Mouse (Mus musculus): ENCODE results near the gene Gsap.
"Not testable (repeated sequence)": the region's sequence is repeated elsewhere in the genome, so short reads cannot be mapped to it uniquely, and the experiment has no call there.

The Gsap gene

GRCm38 (mm10) chr5:21329672-21330665 lies 143.9 kb downstream of the Gsap start:
- DNase-seq = no peak

GRCm38 (mm10) chr5:21331656-21332055 lies 145.6 kb downstream of the Gsap start:
- no peak for DNase-seq

DNA sequence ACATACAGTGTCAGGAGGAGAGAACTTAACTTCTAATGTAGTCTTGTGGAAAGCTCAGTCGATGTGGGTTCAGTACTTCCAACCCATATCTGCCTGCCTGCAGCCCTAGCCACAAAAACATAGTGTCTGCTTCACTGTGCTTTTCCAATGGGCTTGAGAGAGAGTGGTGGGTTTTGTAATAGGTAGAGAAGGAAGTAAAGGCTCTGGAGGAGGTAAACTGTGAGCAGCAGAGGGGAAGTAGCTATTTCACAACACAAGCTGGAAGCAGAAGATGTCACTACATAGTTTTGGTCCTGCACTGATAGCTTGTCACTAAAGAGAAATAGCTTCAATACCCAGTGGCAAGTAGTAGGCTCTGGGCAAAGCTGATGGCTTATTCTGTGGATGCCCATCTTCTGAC lies 146.1 kb downstream of the Gsap start:
- no peak for DNase-seq

DNA sequence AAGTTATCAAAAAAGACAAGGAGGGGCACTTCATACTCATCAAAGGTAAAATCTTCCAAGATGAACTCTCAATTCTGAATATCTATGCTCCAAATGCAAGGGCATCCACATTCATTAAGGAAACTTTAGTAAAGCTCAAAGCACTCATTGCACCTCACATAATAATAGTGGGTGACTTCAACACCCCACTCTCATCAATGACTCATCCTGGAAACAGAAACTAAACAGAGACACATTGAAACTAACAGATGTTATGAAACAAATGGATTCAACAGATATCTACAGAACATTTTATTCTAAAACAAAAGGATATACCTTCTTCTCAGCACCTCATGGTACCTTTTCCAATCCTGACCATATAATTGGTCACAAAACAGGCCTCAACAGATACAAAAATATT lies 156.2 kb downstream of the Gsap start:
- DNase-seq = not testable (repeated sequence)

DNA sequence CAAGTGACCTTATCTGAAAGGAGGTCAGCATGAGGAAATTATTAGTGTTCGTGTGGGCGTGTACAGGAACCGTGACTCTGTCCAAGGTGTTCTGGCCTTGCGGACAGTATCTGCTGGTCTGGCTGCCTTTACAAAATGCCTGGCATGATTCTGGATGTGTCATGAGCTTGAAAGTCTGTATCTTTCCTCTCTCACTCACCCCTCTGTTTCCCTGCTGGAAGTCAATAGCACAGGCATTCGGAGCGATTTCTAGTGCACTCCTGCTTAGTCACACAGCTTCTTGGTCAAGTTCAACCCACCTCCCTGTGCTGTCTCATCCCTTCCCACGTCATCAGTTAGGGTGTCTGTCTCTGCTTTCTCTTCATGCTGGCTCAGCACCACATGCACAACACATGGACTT lies 162.3 kb downstream of the Gsap start:
- DNase-seq = no peak

DNA sequence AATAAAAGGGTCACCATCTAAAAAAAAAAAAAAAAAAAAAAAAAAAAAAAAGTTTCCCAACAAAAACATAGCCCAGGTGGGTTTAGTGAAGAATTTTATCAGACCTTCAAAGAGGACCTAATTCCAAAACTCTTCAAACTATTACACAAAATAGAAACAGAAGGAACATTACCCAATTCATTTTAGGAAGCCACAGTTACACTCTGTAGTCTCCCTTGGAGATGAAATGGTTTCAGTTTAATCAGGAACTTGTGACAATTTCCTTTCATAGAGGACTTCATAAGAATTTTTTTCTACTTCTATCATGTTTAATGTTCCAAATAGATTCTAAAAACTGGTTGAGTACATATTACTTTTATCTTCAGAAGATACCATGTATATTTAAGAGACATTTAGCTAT lies 165.6 kb downstream of the Gsap start:
- DNase-seq = no peak

DNA sequence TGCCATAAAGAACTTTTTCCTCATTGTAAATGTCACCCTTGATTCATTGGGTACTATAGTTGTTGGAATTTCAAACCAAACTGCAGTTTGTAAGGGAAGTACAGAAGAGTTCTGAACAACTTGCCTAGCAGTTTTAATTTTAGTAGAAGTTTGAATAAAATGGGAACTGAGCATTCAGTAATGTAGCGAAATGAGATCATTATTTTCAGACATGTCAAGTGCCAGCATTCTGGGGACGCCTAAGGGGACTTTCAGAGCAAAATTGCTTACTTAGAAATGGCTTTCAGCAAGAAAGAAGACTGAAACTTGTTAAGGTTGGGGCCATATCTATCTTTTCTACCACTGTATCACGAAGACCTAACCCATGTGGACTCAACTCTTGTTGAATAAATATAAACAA lies 172.6 kb downstream of the Gsap start:
- no peak for DNase-seq

DNA sequence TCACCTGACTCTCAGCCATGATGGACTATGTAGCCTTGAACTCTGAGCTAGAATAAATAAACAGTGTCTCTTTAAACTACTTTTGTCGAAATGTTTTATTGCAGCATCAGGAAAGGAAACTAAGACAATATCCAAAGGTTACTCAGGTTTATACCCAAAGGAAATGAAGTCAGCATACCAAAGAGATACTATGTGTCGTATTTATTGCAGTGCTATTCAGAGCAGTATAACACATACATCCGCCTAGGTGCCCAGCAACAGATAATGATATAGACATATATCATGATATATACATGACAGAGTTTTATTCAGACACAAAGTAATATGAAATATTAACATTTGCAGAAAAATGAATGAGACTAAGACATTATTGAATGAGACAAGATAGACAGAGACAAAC lies 177.3 kb downstream of the Gsap start:
- no peak for DNase-seq

Data from lung, postnatal 14 days (tissue).